Mouse (Mus musculus): ENCODE results near the gene Map3k5. TPM values are rescaled to one million over a fixed set of nuclear protein-coding genes. Genes with fewer than 3 reads are reported as not detected.

The Map3k5 gene
- polyA plus RNA-seq, 1 experiment = 0.53 TPM

DNA sequence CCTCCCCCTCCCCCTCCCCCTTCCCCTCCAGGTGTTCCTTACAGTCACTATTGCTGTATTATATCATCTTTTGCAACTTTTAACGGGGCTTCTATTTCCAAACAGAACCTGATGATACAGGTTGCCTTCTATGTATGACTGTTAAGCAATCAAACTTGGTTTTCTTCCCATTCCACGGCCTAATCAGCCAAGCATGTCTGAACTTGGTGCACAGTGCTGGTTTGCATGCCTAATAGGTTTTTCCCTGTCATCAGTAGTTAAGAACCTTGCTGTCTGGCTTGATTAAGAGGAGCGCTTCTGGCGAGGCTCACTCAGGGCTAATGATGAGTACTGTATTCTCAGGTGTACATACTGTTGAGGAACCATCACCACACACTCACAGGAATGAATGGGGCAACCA, 239.5 kb downstream of the Map3k5 start:
- TF ChIP-seq REST (IDR thresholded peaks at IDR 0.05; ENCODE audit: insufficient read depth, insufficient read length) (no peak), MAX (IDR thresholded peaks at IDR 0.05; ENCODE audit: low read depth) (no peak), MYOD1 (IDR thresholded peaks at IDR 0.05; ENCODE audit: control insufficient read depth in 1 of 3, insufficient read length in 2 of 3, low read depth in 2 of 3) (no peak), E2F4 (IDR thresholded peaks at IDR 0.05; ENCODE audit: insufficient read depth) (no peak), POLR2A (IDR thresholded peaks at IDR 0.05; ENCODE audit: insufficient read length, low read depth) (no peak), SRF (IDR thresholded peaks at IDR 0.05; ENCODE audit: control insufficient read depth, insufficient read length, low read depth) (no peak), TCF12 (IDR thresholded peaks at IDR 0.05; ENCODE audit: insufficient read depth, poor library complexity, severe bottlenecking) (no peak)
- H3K4me3 ChIP-seq = no peak overlapping the region
- H3K36me3 ChIP-seq (ENCODE audit: control insufficient read depth, insufficient read depth) = no peaks in the 10 kb centered on the region
- no peak overlapping the region for H3ac ChIP-seq (ENCODE audit: control insufficient read depth, insufficient read length)
- H3K79me2 ChIP-seq (ENCODE audit: control insufficient read depth, insufficient read depth) = no peaks in the 10 kb centered on the region
- H3K4me2 ChIP-seq (ENCODE audit: low read depth) = no peak overlapping the region
- peaks cover 13% of the 10 kb centered on the region for H3K27me3 ChIP-seq (ENCODE audit: control insufficient read depth, insufficient read depth, insufficient read length)

- Histone ChIP-seq H3K36me3 (ENCODE audit: control insufficient read depth, insufficient read depth) (no peaks in the 10 kb centered on the region), H3ac (ENCODE audit: control insufficient read depth, insufficient read length) (no peak overlapping the region), H3K4me2 (ENCODE audit: low read depth) (no peak overlapping the region), H3K27me3 (ENCODE audit: control insufficient read depth, insufficient read depth, insufficient read length) (peaks cover 13% of the 10 kb centered on the region), H3K79me2 (ENCODE audit: control insufficient read depth, insufficient read depth) (no peaks in the 10 kb centered on the region), H3K4me3 (no peak overlapping the region)
- no peak for TF ChIP-seq SRF (IDR thresholded peaks at IDR 0.05; ENCODE audit: control insufficient read depth, insufficient read length, low read depth)
- TF ChIP-seq TCF3 (IDR thresholded peaks at IDR 0.05; ENCODE audit: insufficient read length, low read depth) = no peak
- TF ChIP-seq MYOD1 (IDR thresholded peaks at IDR 0.05; ENCODE audit: control insufficient read depth in 1 of 3, insufficient read length in 2 of 3, low read depth in 2 of 3) = no peak
- TF ChIP-seq TCF12 (IDR thresholded peaks at IDR 0.05; ENCODE audit: insufficient read depth, poor library complexity, severe bottlenecking) = no peak
- TF ChIP-seq POLR2A (IDR thresholded peaks at IDR 0.05; ENCODE audit: insufficient read length, low read depth) = no peak
- TF ChIP-seq POLR2AphosphoS2 (IDR thresholded peaks at IDR 0.05; ENCODE audit: insufficient read length, low read depth) = no peak
- TF ChIP-seq MAX (IDR thresholded peaks at IDR 0.05; ENCODE audit: low read depth) = no peak
- TF ChIP-seq MYOG (IDR thresholded peaks at IDR 0.05; ENCODE audit: control insufficient read depth in 1 of 3, insufficient read depth in 1 of 3, insufficient read length in 2 of 3, low read depth in 2 of 3) = no peak
- no peak for TF ChIP-seq E2F4 (IDR thresholded peaks at IDR 0.05; ENCODE audit: insufficient read depth)
- TF ChIP-seq REST (IDR thresholded peaks at IDR 0.05; ENCODE audit: insufficient read depth, insufficient read length) = no peak
These were observed 241.8 kb downstream of the Map3k5 start for GRCm38 (mm10) chr10:20176054-20176453.

GRCm38 (mm10) chr10:20178807-20179605, 244.7 kb downstream of the Map3k5 start:
- Histone ChIP-seq H3K79me2 (ENCODE audit: control insufficient read depth, insufficient read depth) (no peaks in the 10 kb centered on the region), H3K36me3 (ENCODE audit: control insufficient read depth, insufficient read depth) (no peaks in the 10 kb centered on the region), H3ac (ENCODE audit: control insufficient read depth, insufficient read length) (no peak overlapping the region), H3K4me3 (no peak overlapping the region), H3K4me2 (ENCODE audit: low read depth) (no peak overlapping the region), H3K27me3 (ENCODE audit: control insufficient read depth, insufficient read depth, insufficient read length) (peaks cover 4% of the 10 kb centered on the region)
- TF ChIP-seq TCF12 (IDR thresholded peaks at IDR 0.05; ENCODE audit: insufficient read depth, poor library complexity, severe bottlenecking) (no peak), TCF3 (IDR thresholded peaks at IDR 0.05; ENCODE audit: insufficient read length, low read depth) (no peak), MAX (IDR thresholded peaks at IDR 0.05; ENCODE audit: low read depth) (no peak), MYOD1 (IDR thresholded peaks at IDR 0.05; ENCODE audit: control insufficient read depth in 1 of 3, insufficient read length in 2 of 3, low read depth in 2 of 3) (no peak), SRF (IDR thresholded peaks at IDR 0.05; ENCODE audit: control insufficient read depth, insufficient read length, low read depth) (no peak), E2F4 (IDR thresholded peaks at IDR 0.05; ENCODE audit: insufficient read depth) (no peak), USF1 (IDR thresholded peaks at IDR 0.05; ENCODE audit: low read depth) (no peak), MYOG (IDR thresholded peaks at IDR 0.05; ENCODE audit: control insufficient read depth in 1 of 3, insufficient read depth in 1 of 3, insufficient read length in 2 of 3, low read depth in 2 of 3) (no peak), POLR2A (IDR thresholded peaks at IDR 0.05; ENCODE audit: insufficient read length, low read depth) (no peak)

- no peaks in the 10 kb centered on the region for H3K36me3 ChIP-seq (ENCODE audit: control insufficient read depth, insufficient read depth)
- H3K4me2 ChIP-seq (ENCODE audit: low read depth) = no peak overlapping the region
- H3ac ChIP-seq (ENCODE audit: control insufficient read depth, insufficient read length) = no peak overlapping the region
- no peak overlapping the region for H3K4me3 ChIP-seq
- no peaks in the 10 kb centered on the region for H3K79me2 ChIP-seq (ENCODE audit: control insufficient read depth, insufficient read depth)
- no peak for TF ChIP-seq CEBPB (IDR thresholded peaks at IDR 0.05; ENCODE audit: insufficient read depth, poor library complexity, severe bottlenecking)
- TF ChIP-seq TCF12 (IDR thresholded peaks at IDR 0.05; ENCODE audit: insufficient read depth, poor library complexity, severe bottlenecking) = no peak
- no peak for TF ChIP-seq MYOD1 (IDR thresholded peaks at IDR 0.05; ENCODE audit: control insufficient read depth in 1 of 3, insufficient read length in 2 of 3, low read depth in 2 of 3)
- no peak for TF ChIP-seq SRF (IDR thresholded peaks at IDR 0.05; ENCODE audit: control insufficient read depth, insufficient read length, low read depth)
- TF ChIP-seq TCF3 (IDR thresholded peaks at IDR 0.05; ENCODE audit: insufficient read length, low read depth) = no peak
- TF ChIP-seq USF1 (IDR thresholded peaks at IDR 0.05; ENCODE audit: low read depth) = no peak
- no peak for TF ChIP-seq E2F4 (IDR thresholded peaks at IDR 0.05; ENCODE audit: insufficient read depth)
- no peak for TF ChIP-seq POLR2AphosphoS2 (IDR thresholded peaks at IDR 0.05; ENCODE audit: insufficient read length, low read depth)
- no peak for TF ChIP-seq POLR2A (IDR thresholded peaks at IDR 0.05; ENCODE audit: insufficient read length, low read depth)
- TF ChIP-seq MYOG (IDR thresholded peaks at IDR 0.05; ENCODE audit: control insufficient read depth in 1 of 3, insufficient read depth in 1 of 3, insufficient read length in 2 of 3, low read depth in 2 of 3) = no peak
- H3K27me3 ChIP-seq (ENCODE audit: control insufficient read depth, insufficient read depth, insufficient read length) = no peaks in the 10 kb centered on the region
These were observed 246.9 kb downstream of the Map3k5 start for GRCm38 (mm10) chr10:20181198-20181597.
